Mouse (Mus musculus) ES-E14 (cell line): Measurements from ENCODE around the gene Acad12.

ENCODE experiments used
- CHD2 ChIP-seq: IDR thresholded peaks from 2 replicates; pipeline ENCODE4 v1.6.1; 2014; ENCODE audit warnings: mild to moderate bottlenecking, low read depth, low read length, inconsistent platforms
- HCFC1 ChIP-seq: IDR thresholded peaks from 2 replicates; pipeline ENCODE4 v1.6.1; 2012; ENCODE audit warnings: low read length, inconsistent platforms, borderline replicate concordance; ENCODE audit not compliant: insufficient read depth
- MAFK ChIP-seq: IDR thresholded peaks from 2 replicates; pipeline ENCODE4 v1.6.1; 2014; ENCODE audit warnings: mild to moderate bottlenecking, low read depth, low read length, inconsistent platforms; ENCODE audit not compliant: insufficient read depth
- ZC3H11A ChIP-seq: IDR thresholded peaks from 2 replicates; pipeline ENCODE4 v1.6.1; 2012; ENCODE audit warnings: low read depth, mild to moderate bottlenecking, inconsistent platforms, low read length, borderline replicate concordance
- ZNF384 ChIP-seq: IDR thresholded peaks from 2 replicates; pipeline ENCODE4 v1.6.1; 2012; ENCODE audit warnings: low read depth, low read length, inconsistent platforms

DNA sequence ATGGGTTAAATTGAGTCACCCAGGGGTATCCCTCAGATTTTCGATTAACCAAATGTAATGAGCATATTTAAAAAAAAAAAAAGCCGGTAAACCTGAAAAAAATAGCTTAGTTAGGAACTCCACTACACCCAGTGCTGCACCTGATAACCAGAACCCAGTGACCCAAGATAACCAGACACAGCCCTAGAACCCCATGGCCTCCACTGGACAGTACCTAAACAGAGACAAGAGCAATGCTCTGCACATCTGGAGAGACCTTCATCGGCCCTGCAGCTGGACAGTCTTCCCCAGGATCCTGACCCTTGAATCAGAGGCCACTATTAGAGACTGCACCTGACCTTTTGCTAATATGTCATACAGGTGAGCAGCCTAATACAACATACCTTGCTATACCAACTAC is 71.7 kb downstream of the Acad12 start:
- no peak for TF ChIP-seq CHD2
- no peak for TF ChIP-seq MAFK
- TF ChIP-seq ZC3H11A, result no peak
- TF ChIP-seq ZNF384, result no peak
- TF ChIP-seq HCFC1, result no peak
